Mouse (Mus musculus): Measurements from ENCODE around the gene Gpr18.

DNA sequence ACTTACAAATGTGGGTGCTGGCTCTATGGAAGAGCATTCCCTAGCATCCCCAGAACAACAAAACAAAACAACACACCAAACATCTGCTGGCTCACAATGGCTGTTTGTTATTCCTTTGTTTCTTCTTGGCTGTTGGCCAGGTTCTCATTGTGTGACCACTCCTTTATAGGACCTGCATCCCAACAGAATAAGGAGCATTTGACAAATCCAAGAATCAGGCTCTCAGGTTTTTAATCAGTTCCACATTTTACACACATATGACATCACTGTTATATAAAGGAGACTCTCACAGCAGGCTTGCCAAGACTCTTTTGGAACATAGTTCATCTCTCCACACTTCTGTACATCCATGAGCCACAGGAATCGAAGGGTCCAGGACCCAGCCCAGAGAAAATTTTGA is 46.5 kb downstream of the Gpr18 start:
- TF ChIP-seq CTCF (IDR thresholded peaks at IDR 0.05; ENCODE audit: control insufficient read depth, insufficient read depth, insufficient replicate concordance, low read depth, low read length) (no peak), POLR2A (IDR thresholded peaks at IDR 0.05; ENCODE audit: control insufficient read depth, low read depth, low read length) (no peak)

Data from testis, adult 2 months (tissue).